Mouse (Mus musculus) midbrain, embryonic 15.5 days (tissue): Measurements from ENCODE around the gene Olfr1048. TPM values are rescaled to one million over a fixed set of nuclear protein-coding genes. Genes with fewer than 3 reads are reported as not detected.
"Not testable (repeated sequence)": the region's sequence is repeated elsewhere in the genome, so short reads cannot be mapped to it uniquely, and the experiment has no call there.

ENCODE experiments used
- ATAC-seq: fragments of 200-750 bp; cut with Nextera tagmentation; replicated peaks from 2 replicates; pipeline ENCODE4 v1.8.0; 2017; ENCODE audit warnings: moderate TSS enrichment
- H3K27ac ChIP-seq: fragments of 300-500 bp; sonication (generic); 2 replicates; pipeline ENCODE4 v1.5.1; 2015; ENCODE audit warnings: mild to moderate bottlenecking, inconsistent platforms
- H3K27me3 ChIP-seq: fragments of 300-500 bp; sonication (generic); replicated peaks from 2 replicates; pipeline ENCODE4 v1.6.1; 2015; ENCODE audit warnings: inconsistent platforms
- H3K36me3 ChIP-seq: fragments of 300-500 bp; sonication (generic); replicated peaks from 2 replicates; pipeline ENCODE4 v1.6.1; 2015; ENCODE audit warnings: inconsistent platforms
- H3K4me1 ChIP-seq: fragments of 300-500 bp; sonication (generic); 2 replicates; pipeline ENCODE4 v1.6.1; 2015; ENCODE audit warnings: inconsistent platforms
- H3K4me2 ChIP-seq: fragments of 300-500 bp; sonication (generic); 2 replicates; pipeline ENCODE4 v1.6.1; 2015; ENCODE audit warnings: inconsistent platforms, mild to moderate bottlenecking, moderate library complexity
- H3K4me3 ChIP-seq: fragments of 300-500 bp; sonication (generic); 2 replicates; pipeline ENCODE4 v1.5.1; 2015; ENCODE audit warnings: mild to moderate bottlenecking, inconsistent platforms
- H3K9ac ChIP-seq: fragments of 300-500 bp; sonication (generic); 2 replicates; pipeline ENCODE4 v1.6.1; 2015; ENCODE audit warnings: mild to moderate bottlenecking, inconsistent platforms
- H3K9me3 ChIP-seq: fragments of 300-500 bp; sonication (generic); 2 replicates; pipeline ENCODE4 v1.6.1; 2016; ENCODE audit warnings: inconsistent platforms
- WGBS: fragments of 180-500 bp; shearing (Covaris S2); methylation state at CpG from one replicate; pipeline ENCODE4 v1.1.7; 2015; ENCODE audit warnings: mixed read lengths; 5-methylcytosine and 5-hydroxymethylcytosine counted together
- polyA plus RNA-seq: library from polyadenylated mRNA; unstranded; fragments of >200 nt; fragmentation: Nextera tagmentation; extraction: Ambion mirVana; gene quantifications from 2 replicates; pipeline ENCODE4 v1.2.1, GENCODE M21; 2015

Gene Olfr1048
- not detected in 2 replicates for polyA plus RNA-seq

- Histone ChIP-seq H3K27me3 (no peaks in the 10 kb centered on the region), H3K27ac (no peak within 1 kb of the TSS), H3K4me3 (no peak within 1 kb of the TSS), H3K9me3 (no peaks in the 10 kb centered on the region), H3K9ac (no peak within 1 kb of the TSS), H3K4me2 (no peak within 1 kb of the TSS), H3K36me3 (no peaks in the 10 kb centered on the region), H3K4me1 (no peaks in the 10 kb centered on the region)
- no peak for ATAC-seq
Measured at GRCm38 (mm10) chr2:86240189-86240588, at the start of gene Olfr1048. Gene Olfr1048 (minus strand): TSS chr2:86240289.

- not testable (repeated sequence) for H3K9ac ChIP-seq, H3K4me2 ChIP-seq, ATAC-seq, H3K4me1 ChIP-seq, H3K9me3 ChIP-seq, H3K36me3 ChIP-seq, H3K27ac ChIP-seq, H3K4me3 ChIP-seq, H3K27me3 ChIP-seq
Measured at GRCm38 (mm10) chr2:86278988-86279387, 38.9 kb upstream of the Olfr1048 start, which contains the start of gene Olfr1051. Gene Olfr1051 (minus strand): TSS chr2:86279088.

GRCm38 (mm10) chr2:86258228-86258627 lies 18.1 kb upstream of the Olfr1048 start, which contains the start of gene Olfr1049:
Gene Olfr1049 (minus strand): TSS chr2:86258328.
- not testable (repeated sequence) for H3K27me3 ChIP-seq, H3K4me2 ChIP-seq, H3K27ac ChIP-seq, H3K9ac ChIP-seq, ATAC-seq, H3K36me3 ChIP-seq, H3K9me3 ChIP-seq, H3K4me3 ChIP-seq, H3K4me1 ChIP-seq

GRCm38 (mm10) chr2:86231301-86231700 lies 8.8 kb downstream of the Olfr1048 start, which contains the start of gene Olfr1047:
Gene Olfr1047 (minus strand): TSS chr2:86231401.
- Histone ChIP-seq H3K27ac (no peak within 1 kb of the TSS), H3K27me3 (no peaks in the 10 kb centered on the region), H3K9me3 (no peaks in the 10 kb centered on the region), H3K9ac (no peak within 1 kb of the TSS), H3K36me3 (no peaks in the 10 kb centered on the region), H3K4me2 (no peak within 1 kb of the TSS), H3K4me1 (no peaks in the 10 kb centered on the region), H3K4me3 (no peak within 1 kb of the TSS)
- WGBS: 98% methylated on average over 1 of the region's 1 CpGs
- ATAC-seq: no peak

GRCm38 (mm10) chr2:86219214-86219613 lies 20.9 kb downstream of the Olfr1048 start, which contains the start of gene Olfr1046:
Gene Olfr1046 (minus strand): TSS chr2:86219314.
- no peaks in the 10 kb centered on the region for H3K4me1 ChIP-seq
- no peak for ATAC-seq
- WGBS: 71% methylated on average over 2 of the region's 2 CpGs
- H3K9ac ChIP-seq: no peak within 1 kb of the TSS
- no peaks in the 10 kb centered on the region for H3K9me3 ChIP-seq
- no peaks in the 10 kb centered on the region for H3K27me3 ChIP-seq
- no peak within 1 kb of the TSS for H3K4me2 ChIP-seq
- H3K27ac ChIP-seq: no peak within 1 kb of the TSS
- no peak within 1 kb of the TSS for H3K4me3 ChIP-seq
- H3K36me3 ChIP-seq: no peaks in the 10 kb centered on the region

DNA sequence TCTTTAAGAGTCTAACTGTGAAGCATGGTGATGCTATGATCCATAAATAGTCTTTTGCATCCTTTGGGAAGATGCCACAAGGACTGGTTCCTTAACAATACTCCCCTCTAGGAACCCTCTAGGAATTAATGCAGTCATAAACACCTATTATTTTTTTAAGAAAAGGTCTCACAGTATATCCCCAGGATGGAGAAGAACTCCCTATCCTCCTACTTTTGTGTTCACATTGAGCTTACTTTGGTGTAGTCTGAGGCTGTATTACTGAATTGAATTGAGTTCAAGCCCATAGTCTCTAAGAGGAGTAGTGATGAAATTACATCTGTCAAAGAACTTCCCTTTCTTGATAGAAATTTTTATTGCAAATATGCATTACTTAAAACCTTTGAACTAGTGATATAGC lies 37.2 kb downstream of the Olfr1048 start, which contains the start of gene Olfr1045:
Gene Olfr1045 (minus strand): TSS at position 101 of the 400 bp plus-strand sequence.
- H3K4me2 ChIP-seq: no peak within 1 kb of the TSS
- no peaks in the 10 kb centered on the region for H3K4me1 ChIP-seq
- H3K9ac ChIP-seq: no peak within 1 kb of the TSS
- H3K27ac ChIP-seq: no peak within 1 kb of the TSS
- H3K36me3 ChIP-seq: no peaks in the 10 kb centered on the region
- H3K4me3 ChIP-seq: no peak within 1 kb of the TSS
- H3K27me3 ChIP-seq: no peaks in the 10 kb centered on the region
- no peaks in the 10 kb centered on the region for H3K9me3 ChIP-seq
- no peak for ATAC-seq

GRCm38 (mm10) chr2:86195863-86196262 lies 44.2 kb downstream of the Olfr1048 start:
- no peak overlapping the region for H3K9ac ChIP-seq
- no peak for ATAC-seq
- H3K27me3 ChIP-seq: no peaks in the 10 kb centered on the region
- no peak overlapping the region for H3K27ac ChIP-seq
- no peaks in the 10 kb centered on the region for H3K36me3 ChIP-seq
- no peaks in the 10 kb centered on the region for H3K4me1 ChIP-seq
- H3K4me3 ChIP-seq: no peak overlapping the region
- 50% methylated on average over 1 of the region's 1 CpGs for WGBS
- H3K9me3 ChIP-seq: no peaks in the 10 kb centered on the region
- no peak overlapping the region for H3K4me2 ChIP-seq

- H3K4me3 ChIP-seq: no peak within 1 kb of the TSS
- no peak within 1 kb of the TSS for H3K9ac ChIP-seq
- no peaks in the 10 kb centered on the region for H3K27me3 ChIP-seq
- H3K36me3 ChIP-seq: no peaks in the 10 kb centered on the region
- no peaks in the 10 kb centered on the region for H3K4me1 ChIP-seq
- no peak within 1 kb of the TSS for H3K27ac ChIP-seq
- ATAC-seq: no peak
- no peak within 1 kb of the TSS for H3K4me2 ChIP-seq
- no peaks in the 10 kb centered on the region for H3K9me3 ChIP-seq
Measured at GRCm38 (mm10) chr2:86185583-86185982, 54.5 kb downstream of the Olfr1048 start, which contains the start of gene Olfr52. Gene Olfr52 (minus strand): TSS chr2:86185683.

Other genes with a start within 250 kb of the Olfr1048 start
- gene Olfr1031, start 250.0 kb downstream of the Olfr1048 start, polyA plus RNA-seq: not detected in 2 replicates
- gene Olfr1032, start 234.7 kb downstream of the Olfr1048 start, polyA plus RNA-seq: not detected in 2 replicates
- gene Olfr1033, start 219.7 kb downstream of the Olfr1048 start, polyA plus RNA-seq: not detected in 2 replicates
- not detected in 2 replicates for gene Olfr1034, start 194.4 kb downstream of the Olfr1048 start, polyA plus RNA-seq
- not detected in 2 replicates for gene Olfr1036, start 166.3 kb downstream of the Olfr1048 start, polyA plus RNA-seq
- gene Olfr1037, start 152.9 kb downstream of the Olfr1048 start, polyA plus RNA-seq: not detected in 2 replicates
- gene Olfr1039, start 104.4 kb downstream of the Olfr1048 start, polyA plus RNA-seq: not detected in 2 replicates
- gene Olfr1040, start 93.6 kb downstream of the Olfr1048 start, polyA plus RNA-seq: not detected in 2 replicates
- gene Olfr1042, start 78.5 kb downstream of the Olfr1048 start, polyA plus RNA-seq: not detected in 2 replicates
- gene Olfr1043, start 72.8 kb downstream of the Olfr1048 start, polyA plus RNA-seq: not detected in 2 replicates
- not detected in 2 replicates for gene Olfr1044, start 62.5 kb downstream of the Olfr1048 start, polyA plus RNA-seq
- gene Olfr52, start 54.6 kb downstream of the Olfr1048 start, polyA plus RNA-seq: not detected in 2 replicates
- gene Olfr1045, start 37.3 kb downstream of the Olfr1048 start, polyA plus RNA-seq: not detected in 2 replicates
- not detected in 2 replicates for gene Olfr1046, start 21.0 kb downstream of the Olfr1048 start, polyA plus RNA-seq
- not detected in 2 replicates for gene Olfr1047, start 8.9 kb downstream of the Olfr1048 start, polyA plus RNA-seq
- gene Olfr1049, start 18.0 kb upstream of the Olfr1048 start, polyA plus RNA-seq: not detected in 2 replicates
- gene Olfr1051, start 38.8 kb upstream of the Olfr1048 start, polyA plus RNA-seq: not detected in 2 replicates
- not detected in 2 replicates for gene Olfr1052, start 52.2 kb upstream of the Olfr1048 start, polyA plus RNA-seq
- gene Olfr1053, start 75.0 kb upstream of the Olfr1048 start, polyA plus RNA-seq: not detected in 2 replicates
- not detected in 2 replicates for gene Olfr1054, start 95.1 kb upstream of the Olfr1048 start, polyA plus RNA-seq
- gene Olfr1055, start 110.0 kb upstream of the Olfr1048 start, polyA plus RNA-seq: not detected in 2 replicates
- gene Olfr1056, start 122.2 kb upstream of the Olfr1048 start, polyA plus RNA-seq: not detected in 2 replicates
- not detected in 2 replicates for gene Olfr1057, start 138.1 kb upstream of the Olfr1048 start, polyA plus RNA-seq
- not detected in 2 replicates for gene Olfr1058, start 148.3 kb upstream of the Olfr1048 start, polyA plus RNA-seq
- gene Olfr1061, start 173.8 kb upstream of the Olfr1048 start, polyA plus RNA-seq: not detected in 2 replicates
- gene Olfr1062, start 186.5 kb upstream of the Olfr1048 start, polyA plus RNA-seq: not detected in 2 replicates
- not detected in 2 replicates for gene Olfr1065, start 210.3 kb upstream of the Olfr1048 start, polyA plus RNA-seq
- gene Olfr1066, start 216.0 kb upstream of the Olfr1048 start, polyA plus RNA-seq: not detected in 2 replicates
- gene Olfr228, start 247.1 kb upstream of the Olfr1048 start, polyA plus RNA-seq: not detected in 2 replicates